ENCODE assay signal across 8 mouse cellular contexts in the genomic region with DNA sequence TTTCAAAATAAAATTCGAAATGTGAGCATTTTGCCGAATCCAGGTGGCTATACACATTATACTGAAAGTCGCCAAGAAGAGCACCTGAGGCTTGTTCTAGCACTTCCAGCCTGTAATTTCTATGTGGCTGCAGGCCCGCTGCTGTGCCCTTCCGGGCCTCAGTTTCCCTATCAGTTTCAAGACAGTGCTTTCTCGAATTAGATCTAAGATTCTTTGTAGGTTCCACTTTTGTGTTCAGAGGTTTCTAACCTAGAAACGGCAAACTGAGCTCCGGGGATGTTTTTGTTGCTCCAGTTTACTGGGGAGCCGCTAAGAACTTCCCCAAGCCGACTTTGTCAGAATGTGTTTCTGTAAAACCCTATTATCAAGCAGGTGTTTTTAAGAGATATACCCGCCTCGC. TPM values are rescaled to one million over a fixed set of nuclear protein-coding genes. Genes with fewer than 3 reads are reported as not detected.
A peak's percentile ranks its signal among the peaks of the same experiment; 100 is the strongest.
DNase-seq lines count a peak whose midpoint lies in the region; ATAC-seq and TF ChIP-seq lines count a peak whose summit lies in the region.

No protein-coding gene starts in this region.

- peaks cover 10% of the 10 kb centered on the region; the same call in 1 of the 2 replicates for H3K36me3 ChIP-seq in heart, embryonic 12.5 days
- no peaks in the 10 kb centered on the region for H3K36me3 ChIP-seq in liver, embryonic 16.5 days (ENCODE audit: control insufficient read depth, insufficient read depth)

- WGBS in heart, embryonic 12.5 days: 42% methylated on average over 12 of the region's 12 CpGs
- 18% methylated on average over 12 of the region's 12 CpGs for WGBS in liver, embryonic 16.5 days (ENCODE audit: insufficient replicate concordance)

- H3K9me3 ChIP-seq in heart, embryonic 12.5 days (replicated peaks): no peaks in the 10 kb centered on the region
- H3K9me3 ChIP-seq in liver, embryonic 16.5 days (replicated peaks; ENCODE audit: control insufficient read depth, low read length): no peaks in the 10 kb centered on the region

- H3K4me1 ChIP-seq in heart, embryonic 12.5 days (replicated peaks): peaks cover 17% of the 10 kb centered on the region
- peaks cover 4% of the 10 kb centered on the region for H3K4me1 ChIP-seq in bone marrow macrophage, adult 2 months (ENCODE audit: control insufficient read depth, insufficient read depth, low read length)
- H3K4me1 ChIP-seq in liver, embryonic 16.5 days (ENCODE audit: control insufficient read depth, low read depth, low read length): peaks cover 21% of the 10 kb centered on the region

- no peak for TF ChIP-seq CTCF in bone marrow macrophage, adult 2 months (IDR thresholded peaks at IDR 0.05; ENCODE audit: low read depth, low read length)

- H3K27me3 ChIP-seq in heart, embryonic 12.5 days (replicated peaks): no peaks in the 10 kb centered on the region
- H3K27me3 ChIP-seq in liver, embryonic 16.5 days (ENCODE audit: control insufficient read depth, insufficient read depth, low read depth, low read length): no peaks in the 10 kb centered on the region

- H3K9ac ChIP-seq in heart, embryonic 12.5 days: peak overlapping the region; percentile 80
- H3K9ac ChIP-seq in liver, embryonic 16.5 days (ENCODE audit: low read depth, low read length): peak overlapping the region; percentile 84

- peak overlapping the region; percentile 77 for H3K4me2 ChIP-seq in heart, embryonic 12.5 days
- peak overlapping the region; percentile 67 for H3K4me2 ChIP-seq in liver, embryonic 16.5 days (ENCODE audit: low read depth, low read length)

- no peak for ATAC-seq in heart, embryonic 12.5 days (ENCODE audit: insufficient number of reproducible peaks, low FRiP score)
- ATAC-seq in liver, embryonic 16.5 days (ENCODE audit: low read depth): no peak

- DNase-seq in heart, adult 11 months: no peak
- DNase-seq in heart, postnatal 10 days: peak; percentile 13 to 34
- DNase-seq in gastrocnemius, postnatal 4 days (ENCODE audit: low spot score in 2 of 2): no peak
- DNase-seq in cerebellum, adult 9-11 months: no peak
- DNase-seq in frontal cortex, postnatal 14 days (ENCODE audit: low spot score in 2 of 2): no peak

- H3K4me3 ChIP-seq in heart, embryonic 12.5 days: peak overlapping the region; percentile 82
- H3K4me3 ChIP-seq in bone marrow macrophage, adult 2 months (ENCODE audit: insufficient read depth, low read length): peak overlapping the region; percentile 87
- H3K4me3 ChIP-seq in liver, embryonic 16.5 days (ENCODE audit: low read depth, low read length): peak overlapping the region; percentile 80

- intact Hi-C loops in heart, postnatal 10 days (cut with DNase I): loop anchor here (5.0 kb wide), 1 partner anchor 405 kb away; no protein-coding TSS in a partner anchor

- no peak overlapping the region; the same call in 1 of the 2 replicates for H3K27ac ChIP-seq in heart, embryonic 12.5 days (ENCODE audit: poor library complexity, severe bottlenecking)
- 0 out of 2 replicates have a peak overlapping the region, but pooled peaks have one; percentile 5 for H3K27ac ChIP-seq in bone marrow macrophage, adult 2 months (ENCODE audit: insufficient read depth, low read depth, low read length)
- H3K27ac ChIP-seq in liver, embryonic 16.5 days (ENCODE audit: low read length): peak overlapping the region; percentile 23; the same call in 1 of the 2 replicates

- no peak for TF ChIP-seq POLR2A in bone marrow macrophage, adult 2 months (IDR thresholded peaks at IDR 0.05; ENCODE audit: borderline replicate concordance, low read depth, low read length)

RNA-seq across cellular contexts. Expression of a gene that starts 0.8 kb away (rescaled TPM):
- 22.3 and 23.8 TPM in 2 replicates for polyA plus RNA-seq in heart, embryonic 12.5 days (2016; fragmentation: Nextera tagmentation; extraction: Ambion mirVana)
- 15.6 and 15.9 TPM in 2 replicates for polyA plus RNA-seq in bone marrow macrophage, adult 2 months (2012; ENCODE audit: insufficient read depth, insufficient read length, missing spikeins)
- total RNA-seq in heart, postnatal 10 days (2021): 10 to 100 TPM; 17.6 to 19.0 TPM
- 7.0 and 7.1 TPM in 2 replicates for polyA plus RNA-seq in liver, embryonic 16.5 days (2015; fragmentation: Nextera tagmentation; extraction: Ambion mirVana)
- total RNA-seq in gastrocnemius, postnatal 4 days (2021): 10 to 100 TPM; 20.1 to 22.6 TPM

RNA-seq across cellular contexts. Expression of a gene that starts 25.4 kb away (rescaled TPM):
- polyA plus RNA-seq in heart, embryonic 12.5 days (2016; fragmentation: Nextera tagmentation; extraction: Ambion mirVana): 17.6 and 20.0 TPM in 2 replicates
- 30.0 and 33.6 TPM in 2 replicates for polyA plus RNA-seq in bone marrow macrophage, adult 2 months (2012; ENCODE audit: insufficient read depth, insufficient read length, missing spikeins)
- 10 to 100 TPM; 22.7 to 24.4 TPM for total RNA-seq in heart, postnatal 10 days (2021)
- polyA plus RNA-seq in liver, embryonic 16.5 days (2015; fragmentation: Nextera tagmentation; extraction: Ambion mirVana): 7.8 and 7.9 TPM in 2 replicates
- total RNA-seq in gastrocnemius, postnatal 4 days (2021): 10 to 100 TPM; 14.7 to 15.8 TPM

RNA-seq across cellular contexts. Expression of a gene that starts 46.0 kb away (rescaled TPM):
- 0.13 TPM in 1 of 2 replicates, not detected in the other for polyA plus RNA-seq in heart, embryonic 12.5 days (2016; fragmentation: Nextera tagmentation; extraction: Ambion mirVana)
- polyA plus RNA-seq in bone marrow macrophage, adult 2 months (2012; ENCODE audit: insufficient read depth, insufficient read length, missing spikeins): not detected in 2 replicates
- total RNA-seq in heart, postnatal 10 days (2021): under 1 TPM in 1 of 2 experiments, not detected in 1; 0.62 TPM
- polyA plus RNA-seq in liver, embryonic 16.5 days (2015; fragmentation: Nextera tagmentation; extraction: Ambion mirVana): not detected in 2 replicates
- not detected for total RNA-seq in gastrocnemius, postnatal 4 days (2021)

Comparison
In these comparisons a context has a peak if more than half of its experiments do, and no peak if none do; other contexts are left out.
1. DNase-seq: peak in heart, postnatal 10 days (2 of 2); none in heart, adult 11 months (single experiment), gastrocnemius, postnatal 4 days (0 of 2), cerebellum, adult 9-11 months (single experiment) and frontal cortex, postnatal 14 days (0 of 2).
2. Peak in every context shown above with its lines, with median percentiles within 50 percentile points of each other: H3K4me3 ChIP-seq.